Mouse (Mus musculus) embryonic fibroblast, embryonic 13.5 days (primary cell): ENCODE results near the gene Ap2a2.
"Not testable (repeated sequence)": the region's sequence is repeated elsewhere in the genome, so short reads cannot be mapped to it uniquely, and the experiment has no call there.

Source experiments
- CTCF ChIP-seq: IDR thresholded peaks from 2 replicates; pipeline ENCODE4 v1.5.1; 2011; ENCODE audit warnings: mild to moderate bottlenecking, control low read depth, low read length, moderate library complexity, borderline replicate concordance; ENCODE audit not compliant: insufficient read depth
- POLR2A ChIP-seq: IDR thresholded peaks from 2 replicates; pipeline ENCODE4 v1.6.1; 2011; ENCODE audit warnings: low read depth, mild to moderate bottlenecking, control low read depth, low read length, moderate library complexity

- not testable (repeated sequence) for TF ChIP-seq POLR2A, CTCF
These were observed 77.4 kb downstream of the Ap2a2 start for GRCm38 (mm10) chr7:141639335-141639890.
